Mouse (Mus musculus): ENCODE measurements around the gene Ptdss2. TPM values are rescaled to one million over a fixed set of nuclear protein-coding genes. Genes with fewer than 3 reads are reported as not detected.

The Ptdss2 gene
- total and polyA plus RNA-seq, 2 experiments from 2014 or later = 35.5 to 54.8 TPM

- Histone ChIP-seq H3K27me3 (ENCODE audit: control insufficient read depth, insufficient read depth, low read length) (no peaks in the 10 kb centered on the region), H3K9me3 (replicated peaks; ENCODE audit: control insufficient read depth, low read length) (no peaks in the 10 kb centered on the region), H3K4me1 (ENCODE audit: control insufficient read depth, insufficient read depth) (peaks cover 5% of the 10 kb centered on the region), H3K4me3 (ENCODE audit: low read depth, low read length) (no peak overlapping the region), H3K27ac (ENCODE audit: low read depth) (no peak overlapping the region), H3K4me2 (ENCODE audit: low read depth, low read length) (no peak overlapping the region; the same call in 1 of the 2 replicates), H3K9ac (replicated peaks; ENCODE audit: low read depth, low read length) (no peak overlapping the region), H3K36me3 (replicated peaks; ENCODE audit: control insufficient read depth, insufficient read depth, low read length) (peaks cover 34% of the 10 kb centered on the region)
- ATAC-seq (ENCODE audit: insufficient read depth, low read depth) = no peak
- WGBS = 85% methylated on average over 24 of the region's 24 CpGs
- TF ChIP-seq EP300 (IDR thresholded peaks at IDR 0.05; ENCODE audit: low read depth) = no peak
- TF ChIP-seq CTCF (IDR thresholded peaks at IDR 0.05; ENCODE audit: low read depth) = no peak
- DNase-seq (ENCODE audit: low spot score) = no peak
These were observed 69.9 kb downstream of the Ptdss2 start for GRCm38 (mm10) chr7:141191796-141192685.

- WGBS = 28% methylated on average over 12 of the region's 12 CpGs
- peak overlapping the region; percentile 81 for H3K9ac ChIP-seq (replicated peaks; ENCODE audit: low read depth, low read length)
- H3K9me3 ChIP-seq (replicated peaks; ENCODE audit: control insufficient read depth, low read length) = no peaks in the 10 kb centered on the region
- H3K36me3 ChIP-seq (replicated peaks; ENCODE audit: control insufficient read depth, insufficient read depth, low read length) = peaks cover 34% of the 10 kb centered on the region
- H3K27ac ChIP-seq (ENCODE audit: low read depth) = peak overlapping the region; percentile 79; the same call in 1 of the 2 replicates
- H3K4me3 ChIP-seq (ENCODE audit: low read depth, low read length) = peak overlapping the region; percentile 85
- TF ChIP-seq CTCF (IDR thresholded peaks at IDR 0.05; ENCODE audit: low read depth) (no peak), EP300 (IDR thresholded peaks at IDR 0.05; ENCODE audit: low read depth) (no peak)
- H3K27me3 ChIP-seq (ENCODE audit: control insufficient read depth, insufficient read depth, low read length) = no peaks in the 10 kb centered on the region
- H3K4me2 ChIP-seq (ENCODE audit: low read depth, low read length) = peak overlapping the region; percentile 73
- no peak for ATAC-seq (ENCODE audit: insufficient read depth, low read depth)
- peaks cover 5% of the 10 kb centered on the region for H3K4me1 ChIP-seq (ENCODE audit: control insufficient read depth, insufficient read depth)
- no peak for DNase-seq (ENCODE audit: low spot score)
These were observed 70.7 kb downstream of the Ptdss2 start for GRCm38 (mm10) chr7:141192776-141193347.

GRCm38 (mm10) chr7:141193348-141193856 lies 71.2 kb downstream of the Ptdss2 start:
- no peaks in the 10 kb centered on the region for H3K27me3 ChIP-seq (ENCODE audit: control insufficient read depth, insufficient read depth, low read length)
- ATAC-seq (ENCODE audit: insufficient read depth, low read depth) (no peak; the same call in 1 of the 2 replicates), DNase-seq (ENCODE audit: low spot score) (peak; percentile 31)
- no peaks in the 10 kb centered on the region for H3K9me3 ChIP-seq (replicated peaks; ENCODE audit: control insufficient read depth, low read length)
- H3K36me3 ChIP-seq (replicated peaks; ENCODE audit: control insufficient read depth, insufficient read depth, low read length) = peaks cover 34% of the 10 kb centered on the region
- WGBS = 0% methylated on average over 29 of the region's 43 CpGs
- peak overlapping the region; percentile 73 for H3K4me2 ChIP-seq (ENCODE audit: low read depth, low read length)
- H3K4me1 ChIP-seq (ENCODE audit: control insufficient read depth, insufficient read depth) = peaks cover 5% of the 10 kb centered on the region
- H3K27ac ChIP-seq (ENCODE audit: low read depth) = peak overlapping the region; percentile 79
- peak overlapping the region; percentile 81 for H3K9ac ChIP-seq (replicated peaks; ENCODE audit: low read depth, low read length)
- peak overlapping the region; percentile 85 for H3K4me3 ChIP-seq (ENCODE audit: low read depth, low read length)
- TF ChIP-seq CTCF (IDR thresholded peaks at IDR 0.05; ENCODE audit: low read depth) (no peak), EP300 (IDR thresholded peaks at IDR 0.05; ENCODE audit: low read depth) (no peak)

DNA sequence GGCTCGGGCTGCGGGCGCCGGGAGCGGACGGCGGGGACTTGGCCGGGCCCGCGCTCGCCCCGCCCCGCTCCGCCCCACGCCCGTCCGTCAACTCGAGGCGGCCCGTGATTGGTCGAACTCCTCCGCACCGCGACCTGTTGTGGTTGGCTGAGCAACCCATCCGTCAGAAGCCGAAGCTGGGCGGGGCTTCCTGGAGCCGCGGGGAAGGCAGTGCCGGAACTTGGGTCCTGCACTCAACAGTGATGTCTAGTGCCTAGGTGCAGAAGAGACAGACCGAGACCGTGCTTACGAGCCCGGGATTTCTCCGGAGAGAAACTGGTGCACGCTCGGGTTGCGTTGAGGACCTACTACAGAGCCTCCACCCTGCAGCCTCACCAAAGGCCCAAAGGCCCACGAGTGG lies 71.8 kb downstream of the Ptdss2 start, which contains the start of the genes Hras and Lrrc56:
Hras (minus strand) TSS at position 58 of the 400 bp plus-strand sequence.
Lrrc56 (plus strand) TSS at position 210 of the 400 bp plus-strand sequence.
- H3K27ac ChIP-seq (ENCODE audit: low read depth) = peak within 1 kb of the TSS; percentile 82
- peaks cover 5% of the 10 kb centered on the region for H3K4me1 ChIP-seq (ENCODE audit: control insufficient read depth, insufficient read depth)
- under 1% methylated on average over 22 of the region's 39 CpGs for WGBS
- ATAC-seq (ENCODE audit: insufficient read depth, low read depth) (peak; percentile 96), DNase-seq (ENCODE audit: low spot score) (peak; percentile 95)
- peak within 1 kb of the TSS; percentile 85 for H3K4me3 ChIP-seq (ENCODE audit: low read depth, low read length)
- TF ChIP-seq EP300 (IDR thresholded peaks at IDR 0.05; ENCODE audit: low read depth) = no peak
- no peak for TF ChIP-seq CTCF (IDR thresholded peaks at IDR 0.05; ENCODE audit: low read depth)
- peak within 1 kb of the TSS; percentile 81 for H3K9ac ChIP-seq (replicated peaks; ENCODE audit: low read depth, low read length)
- H3K27me3 ChIP-seq (ENCODE audit: control insufficient read depth, insufficient read depth, low read length) = no peaks in the 10 kb centered on the region
- no peaks in the 10 kb centered on the region for H3K9me3 ChIP-seq (replicated peaks; ENCODE audit: control insufficient read depth, low read length)
- peaks cover 34% of the 10 kb centered on the region for H3K36me3 ChIP-seq (replicated peaks; ENCODE audit: control insufficient read depth, insufficient read depth, low read length)
- H3K4me2 ChIP-seq (ENCODE audit: low read depth, low read length) = peak within 1 kb of the TSS; percentile 73

GRCm38 (mm10) chr7:141194409-141194808 lies 72.2 kb downstream of the Ptdss2 start:
- Histone ChIP-seq H3K4me2 (ENCODE audit: low read depth, low read length) (peak overlapping the region; percentile 73), H3K9ac (replicated peaks; ENCODE audit: low read depth, low read length) (peak overlapping the region; percentile 51), H3K27ac (ENCODE audit: low read depth) (peak overlapping the region; percentile 82), H3K4me3 (ENCODE audit: low read depth, low read length) (peak overlapping the region; percentile 85), H3K4me1 (ENCODE audit: control insufficient read depth, insufficient read depth) (peaks cover 5% of the 10 kb centered on the region), H3K9me3 (replicated peaks; ENCODE audit: control insufficient read depth, low read length) (no peaks in the 10 kb centered on the region), H3K36me3 (replicated peaks; ENCODE audit: control insufficient read depth, insufficient read depth, low read length) (peaks cover 29% of the 10 kb centered on the region), H3K27me3 (ENCODE audit: control insufficient read depth, insufficient read depth, low read length) (no peaks in the 10 kb centered on the region)
- WGBS = under 1% methylated on average over 23 of the region's 23 CpGs
- ATAC-seq (ENCODE audit: insufficient read depth, low read depth) (no peak), DNase-seq (ENCODE audit: low spot score) (no peak)
- TF ChIP-seq CTCF (IDR thresholded peaks at IDR 0.05; ENCODE audit: low read depth) (no peak), EP300 (IDR thresholded peaks at IDR 0.05; ENCODE audit: low read depth) (no peak)
